Comparison of ENCODE assay signal across 9 mouse cellular contexts in genomic region chr13:36724533-36725470, GRCm38 (mm10). TPM values are rescaled to one million over a fixed set of nuclear protein-coding genes. Genes with fewer than 3 reads are reported as not detected.
DNase-seq lines count a peak whose midpoint lies in the region; ATAC-seq and TF ChIP-seq lines count a peak whose summit lies in the region.
"Had no signal": no experiment of that assay in that cellular context is flagged by ENCODE, and none has a peak within 500 bp of the region (broad histone marks: within the 10 kb centered on the region; RNA-seq: fewer than 3 reads in every experiment).

No protein-coding gene starts in this region.

- peak overlapping the region; percentile 31 for H3K4me3 ChIP-seq in heart, embryonic 11.5 days (ENCODE audit: low read depth, low read length)
- peak overlapping the region; percentile 28 for H3K4me3 ChIP-seq in forebrain, embryonic 15.5 days
- peak overlapping the region; percentile 18 for H3K4me3 ChIP-seq in intestine, postnatal 0 days (ENCODE audit: low read depth, low read length)
- no peak overlapping the region for H3K4me3 ChIP-seq in liver, embryonic 14.5 days (ENCODE audit: insufficient read depth in 1 of 2, low read depth in 2 of 2, low read length in 2 of 2)
- H3K4me3 ChIP-seq: erythroblast, embryonic 14.5 days had no signal

- TF ChIP-seq CTCF in intestine, postnatal 0 days (IDR thresholded peaks at IDR 0.05; ENCODE audit: low read depth) = no peak
- no peak for TF ChIP-seq CTCF in liver, embryonic 14.5 days (IDR thresholded peaks at IDR 0.05; ENCODE audit: low read depth)

- H3K27ac ChIP-seq in heart, embryonic 11.5 days (ENCODE audit: low read depth, low read length) = no peak overlapping the region
- peak overlapping the region; percentile 87 for H3K27ac ChIP-seq in forebrain, embryonic 15.5 days (replicated peaks)
- no peak overlapping the region for H3K27ac ChIP-seq in intestine, postnatal 0 days (ENCODE audit: low read depth, low read length)
- H3K27ac ChIP-seq in liver, embryonic 14.5 days = no peak overlapping the region

- TF ChIP-seq EP300 in liver, embryonic 14.5 days (IDR thresholded peaks at IDR 0.05; ENCODE audit: low read depth) = no peak

- H3K4me1 ChIP-seq in heart, embryonic 11.5 days (ENCODE audit: control insufficient read depth, insufficient read depth, low read length) = peaks cover 6% of the 10 kb centered on the region
- peaks cover 53% of the 10 kb centered on the region for H3K4me1 ChIP-seq in forebrain, embryonic 15.5 days
- peaks cover 2% of the 10 kb centered on the region for H3K4me1 ChIP-seq in intestine, postnatal 0 days (replicated peaks; ENCODE audit: control insufficient read depth, insufficient read depth, low read length)
- H3K4me1 ChIP-seq in liver, embryonic 14.5 days (replicated peaks; ENCODE audit: control insufficient read depth in 2 of 2, insufficient read depth in 2 of 2, low read length in 1 of 2) = no peaks in the 10 kb centered on the region

- no peak for ATAC-seq in heart, embryonic 11.5 days (replicated peaks; ENCODE audit: insufficient number of reproducible peaks, low FRiP score, low TSS enrichment)
- peak; percentile 73 for ATAC-seq in forebrain, embryonic 15.5 days (replicated peaks)
- no peak for ATAC-seq in intestine, postnatal 0 days
- ATAC-seq in liver, embryonic 14.5 days (ENCODE audit: insufficient read depth) = no peak

- H3K4me2 ChIP-seq in heart, embryonic 11.5 days = peak overlapping the region; percentile 56
- peak overlapping the region; percentile 40 for H3K4me2 ChIP-seq in forebrain, embryonic 15.5 days (replicated peaks)
- H3K4me2 ChIP-seq in intestine, postnatal 0 days (replicated peaks; ENCODE audit: low read depth) = peak overlapping the region; percentile 46
- H3K4me2 ChIP-seq in liver, embryonic 14.5 days (ENCODE audit: low read depth) = peak overlapping the region; percentile 22; the same call in 1 of the 2 replicates

- H3K9ac ChIP-seq in heart, embryonic 11.5 days (ENCODE audit: low read depth, low read length) = no peak overlapping the region
- H3K9ac ChIP-seq in forebrain, embryonic 15.5 days (replicated peaks) = peak overlapping the region; percentile 29
- H3K9ac ChIP-seq in intestine, postnatal 0 days (ENCODE audit: low read depth, low read length) = no peak overlapping the region
- no peak overlapping the region for H3K9ac ChIP-seq in liver, embryonic 14.5 days (replicated peaks)

- H3K9me3 ChIP-seq in heart, embryonic 11.5 days (replicated peaks; ENCODE audit: control insufficient read depth, low read length) = no peaks in the 10 kb centered on the region
- no peaks in the 10 kb centered on the region for H3K9me3 ChIP-seq in forebrain, embryonic 15.5 days
- H3K9me3 ChIP-seq in intestine, postnatal 0 days (ENCODE audit: control insufficient read depth) = no peaks in the 10 kb centered on the region
- no peaks in the 10 kb centered on the region for H3K9me3 ChIP-seq in liver, embryonic 14.5 days (ENCODE audit: control insufficient read depth, low read length)

- no peak for DNase-seq in heart, adult 9 months (ENCODE audit: low spot score in 2 of 2)
- DNase-seq in cerebellum, adult 11-12 months = peak; percentile 89
- no peak for DNase-seq in liver, embryonic 14.5 days (ENCODE audit: low read depth in 3 of 3, low spot score in 3 of 3)
- peak; percentile 60 to 65 for DNase-seq in right cerebral cortex, postnatal 36 days (ENCODE audit: low spot score in 2 of 2)
- DNase-seq in thymus, adult 18-20 months = no peak

- H3K36me3 ChIP-seq in heart, embryonic 11.5 days (ENCODE audit: control insufficient read depth, insufficient read depth, low read length) = no peaks in the 10 kb centered on the region
- H3K36me3 ChIP-seq in forebrain, embryonic 15.5 days = no peaks in the 10 kb centered on the region
- no peaks in the 10 kb centered on the region; the same call in 1 of the 2 replicates for H3K36me3 ChIP-seq in intestine, postnatal 0 days (ENCODE audit: control insufficient read depth, insufficient read depth)
- H3K36me3 ChIP-seq in liver, embryonic 14.5 days (replicated peaks; ENCODE audit: control insufficient read depth, insufficient read depth, low read depth) = no peaks in the 10 kb centered on the region

- WGBS in heart, embryonic 11.5 days (ENCODE audit: insufficient replicate concordance) = 1% methylated on average over 40 of the region's 40 CpGs
- 3% methylated on average over 40 of the region's 40 CpGs for WGBS in forebrain, embryonic 15.5 days
- WGBS in intestine, postnatal 0 days = 28% methylated on average over 40 of the region's 40 CpGs
- 2% methylated on average over 40 of the region's 40 CpGs for WGBS in liver, embryonic 14.5 days (ENCODE audit: insufficient replicate concordance)

- H3K27me3 ChIP-seq in heart, embryonic 11.5 days (ENCODE audit: control insufficient read depth, insufficient read depth, low read length) = peaks cover 83% of the 10 kb centered on the region
- H3K27me3 ChIP-seq in forebrain, embryonic 15.5 days = peaks cover 35% of the 10 kb centered on the region
- peaks cover 50% of the 10 kb centered on the region for H3K27me3 ChIP-seq in intestine, postnatal 0 days (replicated peaks; ENCODE audit: control insufficient read depth, insufficient read depth, low read length)
- H3K27me3 ChIP-seq in liver, embryonic 14.5 days (ENCODE audit: control insufficient read depth, insufficient read depth, low read length) = peaks cover 75% of the 10 kb centered on the region

RNA-seq across cellular contexts. Expression of gene Nrn1, which starts 10.1 kb away (rescaled TPM):
- polyA plus RNA-seq in heart, embryonic 11.5 days (2014; fragmentation: Nextera tagmentation; extraction: Ambion mirVana) = 8.8 and 9.5 TPM in 2 replicates
- polyA plus RNA-seq in forebrain, embryonic 15.5 days (2015; fragmentation: Nextera tagmentation; extraction: Ambion mirVana) = 48.0 and 50.4 TPM in 2 replicates
- 77.8 and 96.5 TPM in 2 replicates for polyA plus RNA-seq in intestine, postnatal 0 days (2015; fragmentation: Nextera tagmentation; extraction: Ambion mirVana)
- polyA plus RNA-seq in liver, embryonic 14.5 days (2012; rRNA removed) = 17.6 and 19.6 TPM in 2 replicates
- polyA plus RNA-seq in liver, embryonic 14.5 days (2014; fragmentation: Nextera tagmentation; extraction: Ambion mirVana) = 32.3 TPM in 2 replicates

Comparison
In these comparisons a context has a peak if more than half of its experiments do, and no peak if none do; other contexts are left out.
1. H3K4me3 ChIP-seq: peak in heart, embryonic 11.5 days (single experiment), forebrain, embryonic 15.5 days (single experiment) and intestine, postnatal 0 days (single experiment); none in liver, embryonic 14.5 days (0 of 2).
2. DNase-seq: peak in cerebellum, adult 11-12 months (single experiment) and right cerebral cortex, postnatal 36 days (2 of 2); none in heart, adult 9 months (0 of 2), liver, embryonic 14.5 days (0 of 3) and thymus, adult 18-20 months (0 of 2).
3. Peak in every context shown above with its lines, with median percentiles within 50 percentile points of each other: H3K4me2 ChIP-seq.